Mouse (Mus musculus) heart, embryonic 11.5 days (tissue): Measurements from ENCODE around the gene 2610528A11Rik. TPM values are rescaled to one million over a fixed set of nuclear protein-coding genes. Genes with fewer than 3 reads are reported as not detected.
A peak's percentile ranks its signal among the peaks of the same experiment; 100 is the strongest.
"Not testable (repeated sequence)": the region's sequence is repeated elsewhere in the genome, so short reads cannot be mapped to it uniquely, and the experiment has no call there.

Experiments
- ATAC-seq: fragments of 200-750 bp; cut with Nextera tagmentation; replicated peaks from 2 replicates; pipeline ENCODE4 v1.8.0; 2017; ENCODE audit warnings: moderate library complexity; ENCODE audit not compliant: insufficient number of reproducible peaks, low FRiP score, low TSS enrichment
- H3K27ac ChIP-seq: fragments of 300-500 bp; sonication (generic); 2 replicates; pipeline ENCODE4 v1.5.1; 2014; ENCODE audit warnings: mild to moderate bottlenecking, low read depth, low read length
- H3K27me3 ChIP-seq: fragments of 300-500 bp; sonication (generic); 2 replicates; pipeline ENCODE4 v1.6.1; 2014; ENCODE audit warnings: mild to moderate bottlenecking, low read length, mixed read lengths; ENCODE audit not compliant: control insufficient read depth, insufficient read depth
- H3K36me3 ChIP-seq: fragments of 300-500 bp; sonication (generic); 2 replicates; pipeline ENCODE4 v1.6.1; 2014; ENCODE audit warnings: mild to moderate bottlenecking, low read length, moderate library complexity, mixed read lengths; ENCODE audit not compliant: control insufficient read depth, insufficient read depth
- H3K4me1 ChIP-seq: fragments of 300-500 bp; sonication (generic); 2 replicates; pipeline ENCODE4 v1.6.1; 2014; ENCODE audit warnings: low read length; ENCODE audit not compliant: control insufficient read depth, insufficient read depth
- H3K4me2 ChIP-seq: fragments of 300-500 bp; sonication (generic); 2 replicates; pipeline ENCODE4 v1.6.1; 2014; ENCODE audit warnings: mild to moderate bottlenecking, moderate library complexity
- H3K4me3 ChIP-seq: fragments of 300-500 bp; sonication (generic); 2 replicates; pipeline ENCODE4 v1.5.1; 2014; ENCODE audit warnings: low read depth, low read length
- H3K9ac ChIP-seq: fragments of 300-500 bp; sonication (generic); 2 replicates; pipeline ENCODE4 v1.6.1; 2014; ENCODE audit warnings: mild to moderate bottlenecking, low read depth, low read length, moderate library complexity
- H3K9me3 ChIP-seq: fragments of 300-500 bp; sonication (generic); replicated peaks from 2 replicates; pipeline ENCODE4 v1.6.1; 2016; ENCODE audit warnings: low read length; ENCODE audit not compliant: control insufficient read depth
- WGBS: fragments of 180-500 bp; shearing (Covaris S2); extraction: QIAGEN DNeasy Blood & Tissue Kit; methylation state at CpG from one replicate; pipeline ENCODE4 v1.1.7; 2014; ENCODE audit not compliant: insufficient replicate concordance; 5-methylcytosine and 5-hydroxymethylcytosine counted together
- polyA plus RNA-seq: library from polyadenylated mRNA; unstranded; fragments of >200 nt; fragmentation: Nextera tagmentation; extraction: Ambion mirVana; gene quantifications from 2 replicates; pipeline ENCODE4 v1.2.1, GENCODE M21; 2014

Gene 2610528A11Rik
- 1.2 and 1.5 TPM in 2 replicates for polyA plus RNA-seq

DNA sequence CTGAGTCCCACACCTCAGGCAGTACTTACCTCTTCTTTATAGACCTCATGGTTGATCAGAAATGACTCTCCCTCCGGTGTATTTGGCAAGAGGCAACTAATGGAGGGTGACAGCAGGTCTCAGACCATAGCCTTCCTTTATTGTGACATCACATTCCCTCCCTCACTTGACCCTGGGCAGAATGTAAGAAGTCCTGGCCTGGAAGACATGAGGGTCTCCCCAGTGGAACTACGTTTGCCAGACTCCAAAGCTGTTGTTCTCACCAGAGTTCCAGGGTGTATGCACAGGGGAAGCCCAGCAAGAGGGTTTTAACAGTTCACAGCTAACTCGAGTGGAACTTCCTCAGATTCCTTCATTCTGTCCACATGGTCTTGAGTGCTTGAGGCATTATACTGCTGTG, at the start of gene 2610528A11Rik:
2610528A11Rik (minus strand) TSS at position 101 of the 400 bp plus-strand sequence.
- Histone ChIP-seq H3K4me1 (peaks cover 2% of the 10 kb centered on the region; the same call in 1 of the 2 replicates), H3K4me3 (no peak within 1 kb of the TSS), H3K27me3 (no peaks in the 10 kb centered on the region), H3K27ac (no peak within 1 kb of the TSS), H3K9ac (no peak within 1 kb of the TSS), H3K36me3 (no peaks in the 10 kb centered on the region), H3K4me2 (no peak within 1 kb of the TSS), H3K9me3 (no peaks in the 10 kb centered on the region)
- 58% methylated on average over 3 of the region's 3 CpGs for WGBS
- ATAC-seq: no peak

DNA sequence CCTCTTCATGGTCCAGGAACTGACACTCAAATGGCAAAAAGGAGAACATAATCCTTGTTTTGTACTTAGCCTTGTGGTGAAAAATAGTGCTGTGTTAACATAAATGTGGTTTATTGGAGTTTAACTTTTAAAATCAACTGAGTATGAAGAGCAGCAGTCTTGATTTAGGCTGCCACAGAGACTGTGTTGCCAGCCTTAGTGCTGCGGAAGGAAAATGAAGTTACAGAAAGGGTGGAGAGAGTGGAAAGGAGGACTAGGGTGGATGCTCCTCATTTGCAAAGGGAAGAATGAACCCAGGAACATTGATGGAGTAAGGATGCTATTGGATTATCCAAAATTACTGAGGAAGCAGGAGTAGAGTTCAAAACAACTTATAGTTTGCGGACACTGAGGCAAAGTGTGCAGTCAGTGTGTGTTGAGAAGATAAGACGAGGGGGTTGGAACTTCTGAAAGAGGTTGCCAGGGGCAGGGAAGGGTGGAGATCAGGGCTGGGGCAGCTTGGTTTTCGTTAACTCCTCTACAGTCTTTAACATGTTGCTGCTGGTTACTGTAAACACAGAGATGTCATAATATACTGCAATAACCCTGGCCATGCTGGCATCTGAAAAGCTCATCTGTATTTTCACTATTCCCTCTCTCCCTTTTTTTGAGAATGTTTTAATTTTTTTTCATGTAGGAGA, 49.6 kb upstream of the 2610528A11Rik start:
- H3K4me1 ChIP-seq: no peaks in the 10 kb centered on the region
- no peak overlapping the region for H3K27ac ChIP-seq
- no peaks in the 10 kb centered on the region for H3K9me3 ChIP-seq
- ATAC-seq: 0 out of 2 replicates have a peak, but pooled peaks have one; percentile 49
- H3K27me3 ChIP-seq: no peaks in the 10 kb centered on the region
- no peak overlapping the region for H3K4me3 ChIP-seq
- no peak overlapping the region for H3K4me2 ChIP-seq
- no peaks in the 10 kb centered on the region for H3K36me3 ChIP-seq
- WGBS: 63% methylated on average over 4 of the region's 4 CpGs
- no peak overlapping the region for H3K9ac ChIP-seq

DNA sequence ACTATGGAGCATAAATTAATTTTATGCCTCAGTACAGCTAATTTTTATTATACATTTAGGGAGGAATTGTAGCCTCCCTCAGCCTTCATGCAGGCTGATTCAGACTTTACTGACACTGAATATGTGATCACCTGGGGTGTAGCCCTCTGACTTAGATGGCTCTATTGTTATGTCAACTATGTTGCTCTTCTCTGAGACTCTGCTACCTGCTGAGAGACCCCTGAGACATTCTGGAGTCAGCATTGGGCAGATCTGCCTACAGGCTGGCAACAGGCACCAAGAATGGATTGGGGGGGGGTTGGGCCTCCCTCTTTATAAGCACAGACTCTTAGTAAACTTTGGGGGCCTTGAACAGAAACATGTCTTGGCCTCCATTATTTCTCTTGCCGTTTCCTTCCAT, 40.6 kb upstream of the 2610528A11Rik start:
- Histone ChIP-seq H3K36me3 (no peaks in the 10 kb centered on the region), H3K27ac (no peak overlapping the region), H3K4me2 (no peak overlapping the region), H3K4me1 (no peaks in the 10 kb centered on the region), H3K4me3 (no peak overlapping the region), H3K27me3 (no peaks in the 10 kb centered on the region), H3K9ac (no peak overlapping the region), H3K9me3 (peaks cover 2% of the 10 kb centered on the region; the same call in 1 of the 2 replicates)
- no peak for ATAC-seq
- WGBS: 71% methylated on average over 1 of the region's 1 CpGs

DNA sequence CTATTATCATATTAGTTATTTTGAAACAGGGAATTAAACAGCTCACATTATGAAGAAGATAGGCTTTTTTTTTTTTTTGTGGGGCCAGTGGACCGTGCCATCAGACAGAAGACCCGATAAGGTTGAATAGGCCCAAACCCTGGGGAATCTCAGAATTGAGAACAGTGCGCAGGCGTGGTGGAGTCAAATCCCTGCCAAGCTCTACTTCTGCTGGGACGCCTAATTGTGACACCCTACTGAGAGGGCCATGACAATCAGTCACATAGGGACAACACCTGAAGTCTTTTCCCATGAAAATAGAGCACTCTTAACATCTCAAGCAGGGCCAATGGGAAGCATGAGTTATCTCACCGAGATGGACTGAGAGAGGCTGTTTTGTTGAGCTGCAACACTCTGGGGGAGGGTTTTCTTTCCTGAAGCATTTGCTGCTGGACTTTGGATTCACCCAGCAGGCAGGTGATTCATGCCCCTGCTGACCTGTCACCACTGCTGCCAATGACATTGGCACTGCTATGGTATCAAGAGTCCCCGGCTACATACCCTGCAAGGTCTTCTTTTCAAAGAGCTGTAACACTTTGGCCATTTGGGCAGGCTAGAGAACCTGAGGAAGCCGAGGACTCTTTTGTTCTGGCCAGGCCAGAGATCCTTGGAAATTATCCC, 25.4 kb upstream of the 2610528A11Rik start:
- Histone ChIP-seq H3K4me3 (no peak overlapping the region), H3K4me1 (0 out of 2 replicates have a peak, but pooled peaks cover under 1% of the 10 kb centered on the region), H3K9ac (no peak overlapping the region), H3K27me3 (no peaks in the 10 kb centered on the region), H3K9me3 (no peaks in the 10 kb centered on the region), H3K4me2 (no peak overlapping the region), H3K36me3 (no peaks in the 10 kb centered on the region), H3K27ac (no peak overlapping the region)
- 71% methylated on average over 8 of the region's 8 CpGs for WGBS
- ATAC-seq: no peak

DNA sequence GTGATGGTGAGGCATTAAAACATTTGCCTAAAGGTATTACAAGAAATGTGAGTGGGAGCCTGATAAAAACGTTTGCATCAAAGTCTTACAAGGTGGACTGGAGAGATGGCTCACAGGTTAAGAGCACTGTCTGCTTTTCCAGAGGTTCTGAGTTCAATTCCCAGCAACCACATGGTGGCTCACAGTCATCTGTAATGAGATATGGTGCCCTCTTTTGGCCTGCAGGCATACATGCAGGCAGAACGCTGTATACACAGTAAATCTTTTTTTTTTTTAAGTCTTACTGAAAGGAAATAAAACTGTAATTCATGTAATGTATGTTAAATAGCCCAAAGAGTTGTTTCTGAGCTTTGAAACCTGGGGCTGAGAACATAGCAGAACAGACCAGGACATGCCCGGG, 23.8 kb upstream of the 2610528A11Rik start:
- not testable (repeated sequence) for ATAC-seq, H3K9ac ChIP-seq, H3K9me3 ChIP-seq, H3K27ac ChIP-seq, H3K27me3 ChIP-seq, H3K36me3 ChIP-seq, H3K4me2 ChIP-seq, H3K4me1 ChIP-seq, H3K4me3 ChIP-seq
- 68% methylated on average over 2 of the region's 3 CpGs for WGBS

DNA sequence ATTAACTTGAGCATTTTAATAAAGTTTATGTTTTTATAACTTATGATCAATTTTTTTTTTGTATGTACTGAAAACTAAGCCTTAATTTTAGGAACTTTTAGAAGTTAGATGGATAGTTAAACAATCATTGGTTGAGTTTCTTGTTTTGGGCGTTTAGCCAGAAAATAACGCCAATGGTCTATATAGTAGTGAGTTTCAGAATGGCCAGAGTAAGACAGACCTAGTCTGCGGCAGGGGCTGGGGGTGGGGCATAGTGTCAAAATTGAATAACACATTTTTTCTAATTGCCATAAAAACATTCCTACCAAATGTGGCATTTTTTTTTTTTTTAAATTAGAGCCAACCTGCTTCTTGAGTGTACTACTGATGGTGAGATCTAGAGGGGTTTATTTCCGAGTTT, 22.3 kb upstream of the 2610528A11Rik start:
- H3K4me1 ChIP-seq: 0 out of 2 replicates have a peak, but pooled peaks cover 3% of the 10 kb centered on the region
- WGBS: 79% methylated on average over 4 of the region's 4 CpGs
- H3K9ac ChIP-seq: no peak overlapping the region
- H3K4me2 ChIP-seq: no peak overlapping the region
- H3K4me3 ChIP-seq: no peak overlapping the region
- peaks cover 4% of the 10 kb centered on the region; the same call in 1 of the 2 replicates for H3K36me3 ChIP-seq
- H3K27me3 ChIP-seq: no peaks in the 10 kb centered on the region
- H3K27ac ChIP-seq: no peak overlapping the region
- no peaks in the 10 kb centered on the region for H3K9me3 ChIP-seq
- ATAC-seq: no peak

DNA sequence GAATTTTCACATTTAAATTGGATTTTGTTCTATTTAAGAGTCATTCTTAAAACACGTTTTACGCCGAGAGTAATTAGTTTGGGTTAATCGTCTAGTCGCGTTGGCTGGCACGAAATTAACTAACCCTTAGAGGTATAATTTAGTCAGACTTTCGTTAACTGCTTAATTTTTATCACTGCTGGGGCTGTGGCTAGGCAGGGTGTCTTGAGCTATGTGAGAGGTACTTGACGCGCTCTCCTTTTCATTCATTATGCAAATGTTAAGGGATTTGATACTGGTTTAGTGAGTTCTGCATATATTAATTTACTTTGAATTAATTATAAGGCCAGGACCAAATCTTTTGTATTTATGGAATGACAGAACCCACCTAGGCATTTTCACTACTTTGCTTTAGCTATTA, 21.8 kb upstream of the 2610528A11Rik start:
- no peaks in the 10 kb centered on the region for H3K9me3 ChIP-seq
- H3K4me1 ChIP-seq: 0 out of 2 replicates have a peak, but pooled peaks cover 3% of the 10 kb centered on the region
- peak overlapping the region; percentile 73 for H3K9ac ChIP-seq
- whole genome bisulfite sequencing: 2% methylated on average over 10 of the region's 10 CpGs
- no peaks in the 10 kb centered on the region for H3K27me3 ChIP-seq
- H3K4me3 ChIP-seq: peak overlapping the region; percentile 92
- no peak overlapping the region for H3K27ac ChIP-seq
- no peak for ATAC-seq
- peak overlapping the region; percentile 77 for H3K4me2 ChIP-seq
- peaks cover 4% of the 10 kb centered on the region; the same call in 1 of the 2 replicates for H3K36me3 ChIP-seq

DNA sequence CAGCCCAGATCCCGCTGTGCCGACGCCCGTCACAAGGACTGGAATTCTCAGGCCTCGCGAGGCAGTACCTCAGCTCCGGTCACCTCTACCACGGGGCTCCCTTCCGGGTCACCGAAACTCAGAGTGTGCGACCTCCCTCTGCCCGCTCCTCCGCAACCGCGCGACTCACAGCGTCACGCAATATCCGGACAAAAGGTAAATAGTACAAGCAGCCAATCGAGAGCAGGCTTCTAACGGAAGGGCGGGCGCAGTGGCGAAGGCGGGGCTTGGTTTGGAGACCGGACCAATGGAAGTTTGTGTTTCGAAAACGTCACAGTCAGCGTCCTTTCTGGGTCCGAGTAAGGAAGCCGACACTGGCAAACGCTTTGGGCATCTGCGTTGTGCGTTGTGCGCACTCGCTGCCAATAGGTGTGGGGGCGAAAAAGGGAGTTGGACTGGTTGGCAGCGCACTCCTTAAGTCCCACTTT, 21.3 kb upstream of the 2610528A11Rik start, which contains the start of gene Ghitm:
Ghitm (minus strand) TSS at position 146 of the 467 bp plus-strand sequence.
- ATAC-seq: peak; percentile 99
- under 1% methylated on average over 38 of the region's 38 CpGs for WGBS
- H3K27me3 ChIP-seq: no peaks in the 10 kb centered on the region

More for the DNA sequence above, 21.3 kb upstream of the 2610528A11Rik start, which contains the start of gene Ghitm:
- Histone ChIP-seq H3K27ac (peak within 1 kb of the TSS; percentile 93), H3K9ac (peak within 1 kb of the TSS; percentile 96), H3K4me2 (peak within 1 kb of the TSS; percentile 77), H3K4me1 (0 out of 2 replicates have a peak, but pooled peaks cover 3% of the 10 kb centered on the region), H3K9me3 (no peaks in the 10 kb centered on the region), H3K4me3 (peak within 1 kb of the TSS; percentile 92), H3K36me3 (peaks cover 4% of the 10 kb centered on the region; the same call in 1 of the 2 replicates)
